Mouse (Mus musculus): ENCODE measurements at regions not wholly inside any gene's neighbourhood (a gene's known extent, or its start where the extent isn't known, plus 50 kb on each side); places are given as distances from the start of the nearest gene placed in this dataset.

- no peak for DNase-seq (ENCODE audit: low spot score in 2 of 2)
Measured at GRCm38 (mm10) chr7:64060051-64060450, 93.6 kb upstream of the Trpm1 start.

GRCm38 (mm10) chr7:64058282-64058872 is 95.3 kb upstream of the Trpm1 start:
- no peak for DNase-seq (ENCODE audit: low spot score in 2 of 2)

- DNase-seq (ENCODE audit: low spot score in 2 of 2) = no peak
Measured at GRCm38 (mm10) chr7:64057873-64058272, 95.8 kb upstream of the Trpm1 start.

- DNase-seq (ENCODE audit: low spot score in 2 of 2) = no peak
Measured at GRCm38 (mm10) chr7:64056498-64056897, 97.1 kb upstream of the Trpm1 start.

- no peak for DNase-seq (ENCODE audit: low spot score in 2 of 2)
Measured at GRCm38 (mm10) chr7:64054996-64055395, 98.6 kb upstream of the Trpm1 start.

GRCm38 (mm10) chr7:64053766-64054165 is 99.9 kb upstream of the Trpm1 start:
- DNase-seq (ENCODE audit: low spot score in 2 of 2) = no peak

GRCm38 (mm10) chr7:64052400-64052799 is 101.2 kb upstream of the Trpm1 start:
- DNase-seq (ENCODE audit: low spot score in 2 of 2) = peak; percentile 63 to 76

GRCm38 (mm10) chr7:64050826-64051401 is 102.7 kb upstream of the Trpm1 start:
- no peak for DNase-seq (ENCODE audit: low spot score in 2 of 2)

- DNase-seq (ENCODE audit: low spot score in 2 of 2) = peak in 1 of 2 experiments; percentile 39
Measured at GRCm38 (mm10) chr7:64050246-64050645, 103.4 kb upstream of the Trpm1 start.

- peak in 1 of 2 experiments; percentile 42 for DNase-seq (ENCODE audit: low spot score in 2 of 2)
Measured at GRCm38 (mm10) chr7:64049183-64049965, 104.3 kb upstream of the Trpm1 start.

GRCm38 (mm10) chr7:64048452-64049182 is 105.0 kb upstream of the Trpm1 start:
- no peak for DNase-seq (ENCODE audit: low spot score in 2 of 2)

- DNase-seq (ENCODE audit: low spot score in 2 of 2) = no peak
Measured at GRCm38 (mm10) chr7:64047831-64048230, 105.8 kb upstream of the Trpm1 start.

GRCm38 (mm10) chr7:64045292-64045691 is 106.6 kb upstream of the Klf13 start:
- DNase-seq (ENCODE audit: low spot score in 2 of 2) = peak in 1 of 2 experiments; percentile 55

- DNase-seq (ENCODE audit: low spot score in 2 of 2) = no peak
Measured at GRCm38 (mm10) chr7:64042978-64043377, 104.3 kb upstream of the Klf13 start.

GRCm38 (mm10) chr7:64041303-64041702 is 102.6 kb upstream of the Klf13 start:
- DNase-seq (ENCODE audit: low spot score in 2 of 2) = no peak

GRCm38 (mm10) chr7:64040026-64040737 is 101.5 kb upstream of the Klf13 start:
- no peak for DNase-seq (ENCODE audit: low spot score in 2 of 2)

GRCm38 (mm10) chr7:64037701-64038231 is 99.1 kb upstream of the Klf13 start:
- no peak for DNase-seq (ENCODE audit: low spot score in 2 of 2)

GRCm38 (mm10) chr7:64036154-64036553 is 97.4 kb upstream of the Klf13 start:
- DNase-seq (ENCODE audit: low spot score in 2 of 2) = no peak

- DNase-seq (ENCODE audit: low spot score in 2 of 2) = no peak
Measured at GRCm38 (mm10) chr7:64035025-64035606, 96.4 kb upstream of the Klf13 start.

GRCm38 (mm10) chr7:64034493-64034892 is 95.8 kb upstream of the Klf13 start:
- DNase-seq (ENCODE audit: low spot score in 2 of 2) = no peak
